Mouse (Mus musculus) liver, embryonic 12.5 days (tissue): ENCODE measurements around the gene Ddx60. TPM values are rescaled to one million over a fixed set of nuclear protein-coding genes. Genes with fewer than 3 reads are reported as not detected.
A peak's percentile ranks its signal among the peaks of the same experiment; 100 is the strongest.

Experiments used
- ATAC-seq: fragments of 200-750 bp; cut with Nextera tagmentation; 2 replicates; pipeline ENCODE4 v1.8.0; 2017; ENCODE audit warnings: moderate number of reproducible peaks, mild to moderate bottlenecking, moderate library complexity
- H3K27ac ChIP-seq: fragments of 300-500 bp; sonication (generic); 2 replicates; pipeline ENCODE4 v1.5.1; 2016; ENCODE audit warnings: mild to moderate bottlenecking
- H3K27me3 ChIP-seq: fragments of 300-500 bp; sonication (generic); replicated peaks from 2 replicates; pipeline ENCODE4 v1.6.1; 2016; ENCODE audit warnings: mild to moderate bottlenecking, moderate library complexity
- H3K36me3 ChIP-seq: fragments of 300-500 bp; sonication (generic); 2 replicates; pipeline ENCODE4 v1.6.1; 2016; ENCODE audit warnings: mild to moderate bottlenecking, moderate library complexity
- H3K4me1 ChIP-seq: fragments of 300-500 bp; sonication (generic); 2 replicates; pipeline ENCODE4 v1.6.1; 2016
- H3K4me2 ChIP-seq: fragments of 300-500 bp; sonication (generic); 2 replicates; pipeline ENCODE4 v1.6.1; 2016; ENCODE audit warnings: mild to moderate bottlenecking, moderate library complexity
- H3K4me3 ChIP-seq: fragments of 300-500 bp; sonication (generic); 2 replicates; pipeline ENCODE4 v1.5.1; 2016; ENCODE audit warnings: mild to moderate bottlenecking, moderate library complexity
- H3K9ac ChIP-seq: fragments of 300-500 bp; sonication (generic); 2 replicates; pipeline ENCODE4 v1.6.1; 2016; ENCODE audit warnings: mild to moderate bottlenecking, moderate library complexity
- H3K9me3 ChIP-seq: fragments of 300-500 bp; sonication (generic); replicated peaks from 2 replicates; pipeline ENCODE4 v1.6.1; 2016; ENCODE audit warnings: mild to moderate bottlenecking, moderate library complexity
- WGBS: fragments of 180-500 bp; shearing (Covaris S2); methylation state at CpG from one replicate; pipeline ENCODE4 v1.1.7; 2016; ENCODE audit not compliant: insufficient replicate concordance; 5-methylcytosine and 5-hydroxymethylcytosine counted together
- polyA plus RNA-seq: library from polyadenylated mRNA; unstranded; fragments of >200 nt; fragmentation: Nextera tagmentation; extraction: Ambion mirVana; gene quantifications from 2 replicates; pipeline ENCODE4 v1.2.1, GENCODE M21; 2016

Gene Ddx60
- polyA plus RNA-seq, result 0.30 and 0.37 TPM in 2 replicates

GRCm38 (mm10) chr8:61927777-61928494 is at the start of gene Ddx60:
Gene Ddx60, plus strand, starts transcription at chr8:61928087.
- H3K9ac ChIP-seq, result peak within 1 kb of the TSS; percentile 46
- peak within 1 kb of the TSS; percentile 68 for H3K4me2 ChIP-seq
- ATAC-seq, result no peak
- no peaks in the 10 kb centered on the region for H3K27me3 ChIP-seq
- peak within 1 kb of the TSS; percentile 61 for H3K4me3 ChIP-seq
- no peak within 1 kb of the TSS for H3K27ac ChIP-seq
- H3K9me3 ChIP-seq, result no peaks in the 10 kb centered on the region
- WGBS, result 6% methylated on average over 22 of the region's 22 CpGs
- no peaks in the 10 kb centered on the region for H3K36me3 ChIP-seq
- no peaks in the 10 kb centered on the region for H3K4me1 ChIP-seq

- ATAC-seq, result no peak
- Histone ChIP-seq H3K9me3 (no peaks in the 10 kb centered on the region), H3K4me2 (no peak overlapping the region)
Measured at GRCm38 (mm10) chr8:61894062-61894461, 33.8 kb upstream of the Ddx60 start.

GRCm38 (mm10) chr8:61896742-61897141 is 31.1 kb upstream of the Ddx60 start:
- no peaks in the 10 kb centered on the region for H3K4me1 ChIP-seq
- no peak for ATAC-seq
- H3K27ac ChIP-seq, result no peak overlapping the region
- H3K36me3 ChIP-seq, result no peaks in the 10 kb centered on the region
- H3K4me2 ChIP-seq, result no peak overlapping the region
- H3K4me3 ChIP-seq, result no peak overlapping the region
- WGBS, result 50% methylated on average over 1 of the region's 1 CpGs
- no peaks in the 10 kb centered on the region for H3K9me3 ChIP-seq
- no peak overlapping the region for H3K9ac ChIP-seq
- no peaks in the 10 kb centered on the region for H3K27me3 ChIP-seq

More at GRCm38 (mm10) chr8:61894062-61894461, 33.8 kb upstream of the Ddx60 start:
- H3K4me3 ChIP-seq, result no peak overlapping the region
- H3K4me1 ChIP-seq, result no peaks in the 10 kb centered on the region
- 53% methylated on average over 2 of the region's 2 CpGs for WGBS
- H3K36me3 ChIP-seq, result no peaks in the 10 kb centered on the region
- no peak overlapping the region for H3K9ac ChIP-seq
- H3K27me3 ChIP-seq, result no peaks in the 10 kb centered on the region
- H3K27ac ChIP-seq, result no peak overlapping the region

- Histone ChIP-seq H3K4me1 (no peaks in the 10 kb centered on the region), H3K4me2 (no peak overlapping the region), H3K9ac (no peak overlapping the region), H3K27me3 (no peaks in the 10 kb centered on the region), H3K27ac (no peak overlapping the region), H3K4me3 (no peak overlapping the region), H3K9me3 (no peaks in the 10 kb centered on the region), H3K36me3 (no peaks in the 10 kb centered on the region)
- ATAC-seq, result no peak
- 35% methylated on average over 1 of the region's 1 CpGs for whole genome bisulfite sequencing
Measured at GRCm38 (mm10) chr8:61897402-61897801, 30.5 kb upstream of the Ddx60 start.

- WGBS, result 70% methylated on average over 6 of the region's 6 CpGs
- Histone ChIP-seq H3K27ac (no peak overlapping the region), H3K4me3 (no peak overlapping the region), H3K4me2 (no peak overlapping the region), H3K9me3 (no peaks in the 10 kb centered on the region), H3K36me3 (no peaks in the 10 kb centered on the region), H3K9ac (no peak overlapping the region), H3K27me3 (no peaks in the 10 kb centered on the region), H3K4me1 (no peaks in the 10 kb centered on the region)
- ATAC-seq, result no peak
Measured at GRCm38 (mm10) chr8:61901028-61901717, 26.7 kb upstream of the Ddx60 start.

GRCm38 (mm10) chr8:61902521-61902920 is 25.4 kb upstream of the Ddx60 start, which contains the start of gene Palld:
Gene Palld, minus strand, starts transcription at chr8:61902690.
- H3K9ac ChIP-seq, result no peak within 1 kb of the TSS
- no peaks in the 10 kb centered on the region for H3K9me3 ChIP-seq
- no peaks in the 10 kb centered on the region for H3K36me3 ChIP-seq
- no peak within 1 kb of the TSS for H3K27ac ChIP-seq
- no peaks in the 10 kb centered on the region for H3K27me3 ChIP-seq
- no peak for ATAC-seq
- H3K4me1 ChIP-seq, result no peaks in the 10 kb centered on the region
- 74% methylated on average over 5 of the region's 5 CpGs for WGBS
- no peak within 1 kb of the TSS for H3K4me3 ChIP-seq
- H3K4me2 ChIP-seq, result no peak within 1 kb of the TSS

- 28% methylated on average over 13 of the region's 13 CpGs for WGBS
- Histone ChIP-seq H3K9ac (no peak overlapping the region), H3K4me3 (no peak overlapping the region), H3K9me3 (no peaks in the 10 kb centered on the region), H3K4me2 (no peak overlapping the region), H3K27me3 (no peaks in the 10 kb centered on the region), H3K36me3 (no peaks in the 10 kb centered on the region), H3K27ac (no peak overlapping the region), H3K4me1 (no peaks in the 10 kb centered on the region)
- no peak for ATAC-seq
Measured at GRCm38 (mm10) chr8:61908303-61909215, 19.3 kb upstream of the Ddx60 start.

- no peak for ATAC-seq
- Histone ChIP-seq H3K4me3 (no peak overlapping the region), H3K4me1 (no peaks in the 10 kb centered on the region), H3K9ac (no peak overlapping the region), H3K27me3 (no peaks in the 10 kb centered on the region), H3K9me3 (no peaks in the 10 kb centered on the region), H3K36me3 (no peaks in the 10 kb centered on the region), H3K4me2 (no peak overlapping the region), H3K27ac (no peak overlapping the region)
- WGBS, result 61% methylated on average over 3 of the region's 3 CpGs
Measured at GRCm38 (mm10) chr8:61909313-61909712, 18.6 kb upstream of the Ddx60 start.

GRCm38 (mm10) chr8:61912817-61913216 is 15.1 kb upstream of the Ddx60 start:
- H3K36me3 ChIP-seq, result no peaks in the 10 kb centered on the region
- no peaks in the 10 kb centered on the region for H3K27me3 ChIP-seq
- ATAC-seq, result no peak
- no peak overlapping the region for H3K9ac ChIP-seq
- H3K4me2 ChIP-seq, result no peak overlapping the region
- WGBS, result 65% methylated on average over 5 of the region's 5 CpGs
- no peaks in the 10 kb centered on the region for H3K9me3 ChIP-seq
- no peaks in the 10 kb centered on the region for H3K4me1 ChIP-seq
- H3K27ac ChIP-seq, result no peak overlapping the region
- no peak overlapping the region for H3K4me3 ChIP-seq

GRCm38 (mm10) chr8:61913957-61914356 is 13.9 kb upstream of the Ddx60 start:
- H3K9ac ChIP-seq, result no peak overlapping the region
- H3K4me3 ChIP-seq, result no peak overlapping the region
- 74% methylated on average over 9 of the region's 9 CpGs for WGBS
- no peaks in the 10 kb centered on the region for H3K4me1 ChIP-seq
- no peak overlapping the region for H3K4me2 ChIP-seq
- no peak overlapping the region for H3K27ac ChIP-seq
- no peak for ATAC-seq
- H3K9me3 ChIP-seq, result no peaks in the 10 kb centered on the region
- H3K27me3 ChIP-seq, result no peaks in the 10 kb centered on the region
- H3K36me3 ChIP-seq, result no peaks in the 10 kb centered on the region

- H3K27ac ChIP-seq, result no peak overlapping the region
- H3K9ac ChIP-seq, result no peak overlapping the region
- H3K36me3 ChIP-seq, result no peaks in the 10 kb centered on the region
- no peak overlapping the region for H3K4me2 ChIP-seq
- 71% methylated on average over 4 of the region's 4 CpGs for WGBS
- H3K9me3 ChIP-seq, result no peaks in the 10 kb centered on the region
- ATAC-seq, result no peak
- H3K27me3 ChIP-seq, result no peaks in the 10 kb centered on the region
- no peak overlapping the region for H3K4me3 ChIP-seq
- H3K4me1 ChIP-seq, result no peaks in the 10 kb centered on the region
Measured at GRCm38 (mm10) chr8:61917287-61917686, 10.6 kb upstream of the Ddx60 start.
